Mouse (Mus musculus): Measurements from ENCODE around the gene Gstt2. TPM values are rescaled to one million over a fixed set of nuclear protein-coding genes. Genes with fewer than 3 reads are reported as not detected.
"Not testable (repeated sequence)": the region's sequence is repeated elsewhere in the genome, so short reads cannot be mapped to it uniquely, and the experiment has no call there.

Gstt2 gene
- polyA plus RNA-seq, 1 experiment = 0.49 TPM

- Histone ChIP-seq H3K79me3 (ENCODE audit: low read depth) (no peaks in the 10 kb centered on the region), H3K4me3 (ENCODE audit: insufficient read depth, poor library complexity, severe bottlenecking) (no peak overlapping the region), H3K79me2 (ENCODE audit: control insufficient read depth, insufficient read depth) (no peaks in the 10 kb centered on the region), H3ac (ENCODE audit: control insufficient read depth, insufficient read length, low read depth) (no peak overlapping the region), H3K36me3 (ENCODE audit: control insufficient read depth, insufficient read depth) (no peaks in the 10 kb centered on the region), H3K27me3 (ENCODE audit: control insufficient read depth, insufficient read depth, insufficient read length) (peaks cover 3% of the 10 kb centered on the region)
- no peak for TF ChIP-seq MAX (IDR thresholded peaks at IDR 0.05)
- TF ChIP-seq CEBPB (IDR thresholded peaks at IDR 0.05; ENCODE audit: low read depth) = no peak
- no peak for TF ChIP-seq CTCF (IDR thresholded peaks at IDR 0.05; ENCODE audit: control insufficient read depth, insufficient read depth, insufficient read length)
- no peak for TF ChIP-seq MYOD1 (IDR thresholded peaks at IDR 0.05; ENCODE audit: control insufficient read depth, insufficient read length, low read depth)
- no peak for TF ChIP-seq FOSL1 (IDR thresholded peaks at IDR 0.05; ENCODE audit: insufficient read depth, low read length, poor library complexity, severe bottlenecking)
- no peak for TF ChIP-seq MYOG (IDR thresholded peaks at IDR 0.05; ENCODE audit: control insufficient read depth, extremely low read depth, insufficient read length)
- no peak for TF ChIP-seq USF1 (IDR thresholded peaks at IDR 0.05; ENCODE audit: low read depth)
Observed at GRCm38 (mm10) chr10:75845306-75845930, 8.2 kb upstream of the Gstt2 start.

GRCm38 (mm10) chr10:75844800-75845199, 7.6 kb upstream of the Gstt2 start:
- no peaks in the 10 kb centered on the region for H3K79me3 ChIP-seq (ENCODE audit: low read depth)
- no peak overlapping the region for H3ac ChIP-seq (ENCODE audit: control insufficient read depth, insufficient read length, low read depth)
- no peaks in the 10 kb centered on the region for H3K79me2 ChIP-seq (ENCODE audit: control insufficient read depth, insufficient read depth)
- H3K36me3 ChIP-seq (ENCODE audit: control insufficient read depth, insufficient read depth) = no peaks in the 10 kb centered on the region
- H3K27me3 ChIP-seq (ENCODE audit: control insufficient read depth, insufficient read depth, insufficient read length) = peaks cover 3% of the 10 kb centered on the region
- no peak overlapping the region for H3K4me3 ChIP-seq (ENCODE audit: insufficient read depth, poor library complexity, severe bottlenecking)
- no peak for TF ChIP-seq CEBPB (IDR thresholded peaks at IDR 0.05; ENCODE audit: low read depth)
- no peak for TF ChIP-seq MYOG (IDR thresholded peaks at IDR 0.05; ENCODE audit: control insufficient read depth, extremely low read depth, insufficient read length)
- no peak for TF ChIP-seq CTCF (IDR thresholded peaks at IDR 0.05; ENCODE audit: control insufficient read depth, insufficient read depth, insufficient read length)
- no peak for TF ChIP-seq FOSL1 (IDR thresholded peaks at IDR 0.05; ENCODE audit: insufficient read depth, low read length, poor library complexity, severe bottlenecking)
- TF ChIP-seq MAX (IDR thresholded peaks at IDR 0.05) = no peak
- TF ChIP-seq USF1 (IDR thresholded peaks at IDR 0.05; ENCODE audit: low read depth) = no peak
- no peak for TF ChIP-seq MYOD1 (IDR thresholded peaks at IDR 0.05; ENCODE audit: control insufficient read depth, insufficient read length, low read depth)

DNA sequence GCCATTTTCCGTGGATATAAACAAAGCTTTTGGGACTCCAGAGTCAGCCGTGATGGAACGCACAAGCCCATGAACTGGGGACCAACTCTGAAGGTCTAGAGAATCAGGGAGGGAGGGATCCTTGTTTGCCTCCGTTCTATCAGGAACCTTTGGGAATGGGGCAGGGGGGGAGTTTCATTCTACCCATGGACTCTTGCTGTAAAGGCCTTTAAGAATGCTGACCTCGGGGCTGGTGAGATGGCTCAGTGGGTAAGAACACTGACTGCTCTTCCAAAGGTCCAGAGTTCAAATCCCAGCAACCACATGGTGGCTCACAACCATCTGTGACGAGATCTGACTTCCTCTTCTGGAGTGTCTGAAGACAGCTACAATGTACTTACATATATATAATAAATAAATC, 6.7 kb upstream of the Gstt2 start:
- not testable (repeated sequence) for H3K79me2 ChIP-seq (ENCODE audit: control insufficient read depth, insufficient read depth); H3K36me3 ChIP-seq (ENCODE audit: control insufficient read depth, insufficient read depth); H3K4me3 ChIP-seq (ENCODE audit: insufficient read depth, poor library complexity, severe bottlenecking); H3ac ChIP-seq (ENCODE audit: control insufficient read depth, insufficient read length, low read depth); H3K79me3 ChIP-seq (ENCODE audit: low read depth); H3K27me3 ChIP-seq (ENCODE audit: control insufficient read depth, insufficient read depth, insufficient read length)

- H3K36me3 ChIP-seq (ENCODE audit: control insufficient read depth, insufficient read depth) = no peaks in the 10 kb centered on the region
- TF ChIP-seq CEBPB (IDR thresholded peaks at IDR 0.05; ENCODE audit: low read depth) (no peak), USF1 (IDR thresholded peaks at IDR 0.05; ENCODE audit: low read depth) (no peak), MAX (IDR thresholded peaks at IDR 0.05) (no peak), FOSL1 (IDR thresholded peaks at IDR 0.05; ENCODE audit: insufficient read depth, low read length, poor library complexity, severe bottlenecking) (no peak), MYOD1 (IDR thresholded peaks at IDR 0.05; ENCODE audit: control insufficient read depth, insufficient read length, low read depth) (no peak), CTCF (IDR thresholded peaks at IDR 0.05; ENCODE audit: control insufficient read depth, insufficient read depth, insufficient read length) (no peak), MYOG (IDR thresholded peaks at IDR 0.05; ENCODE audit: control insufficient read depth, extremely low read depth, insufficient read length) (no peak)
- H3ac ChIP-seq (ENCODE audit: control insufficient read depth, insufficient read length, low read depth) = no peak overlapping the region
- H3K79me3 ChIP-seq (ENCODE audit: low read depth) = no peaks in the 10 kb centered on the region
- no peaks in the 10 kb centered on the region for H3K27me3 ChIP-seq (ENCODE audit: control insufficient read depth, insufficient read depth, insufficient read length)
- H3K4me3 ChIP-seq (ENCODE audit: insufficient read depth, poor library complexity, severe bottlenecking) = no peak overlapping the region
- H3K79me2 ChIP-seq (ENCODE audit: control insufficient read depth, insufficient read depth) = no peaks in the 10 kb centered on the region
Observed at GRCm38 (mm10) chr10:75839092-75839491, 1.9 kb upstream of the Gstt2 start.

- H3K36me3 ChIP-seq (ENCODE audit: control insufficient read depth, insufficient read depth) = no peaks in the 10 kb centered on the region
- no peak overlapping the region for H3K4me3 ChIP-seq (ENCODE audit: insufficient read depth, poor library complexity, severe bottlenecking)
- no peaks in the 10 kb centered on the region for H3K27me3 ChIP-seq (ENCODE audit: control insufficient read depth, insufficient read depth, insufficient read length)
- no peak overlapping the region for H3ac ChIP-seq (ENCODE audit: control insufficient read depth, insufficient read length, low read depth)
- TF ChIP-seq MYOG (IDR thresholded peaks at IDR 0.05; ENCODE audit: control insufficient read depth, extremely low read depth, insufficient read length) (no peak), MYOD1 (IDR thresholded peaks at IDR 0.05; ENCODE audit: control insufficient read depth, insufficient read length, low read depth) (no peak), MAX (IDR thresholded peaks at IDR 0.05) (no peak), FOSL1 (IDR thresholded peaks at IDR 0.05; ENCODE audit: insufficient read depth, low read length, poor library complexity, severe bottlenecking) (no peak), CTCF (IDR thresholded peaks at IDR 0.05; ENCODE audit: control insufficient read depth, insufficient read depth, insufficient read length) (no peak), USF1 (IDR thresholded peaks at IDR 0.05; ENCODE audit: low read depth) (no peak), CEBPB (IDR thresholded peaks at IDR 0.05; ENCODE audit: low read depth) (no peak)
- no peaks in the 10 kb centered on the region for H3K79me2 ChIP-seq (ENCODE audit: control insufficient read depth, insufficient read depth)
- H3K79me3 ChIP-seq (ENCODE audit: low read depth) = no peaks in the 10 kb centered on the region
Observed at GRCm38 (mm10) chr10:75835761-75836531, 1.3 kb downstream of the Gstt2 start.
